Mouse (Mus musculus) spleen, embryonic (tissue): ENCODE measurements around the gene Chic2.

Experiments used
- CTCF ChIA-PET: fragments of 350-600 bp; sonication (Branson Sonifier 250); formaldehyde crosslinking; loops from one replicate; lab custom pipeline; 2022; lab: Charles Lee

The Chic2 gene

DNA sequence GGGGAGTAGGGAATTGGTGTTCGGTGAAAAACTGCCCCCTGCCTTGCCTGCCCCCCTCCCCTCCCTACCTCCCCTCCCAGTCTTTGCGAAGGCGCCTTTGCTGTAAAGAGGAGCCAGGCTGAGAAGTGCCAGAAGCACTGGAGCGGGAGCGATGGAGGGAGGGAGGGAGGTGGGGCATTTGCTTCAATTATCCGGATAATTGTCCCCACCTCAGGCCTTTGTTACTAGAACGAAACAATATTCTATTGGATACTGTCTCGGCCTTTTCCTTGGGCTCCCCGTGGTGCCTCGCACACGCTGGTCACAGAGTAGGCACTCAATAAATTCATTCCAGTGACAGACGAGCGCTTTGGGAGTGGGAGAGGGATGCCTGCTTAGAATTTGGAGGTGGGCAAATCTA is 25.6 kb upstream of the Chic2 start:
- CTCF ChIA-PET: interaction anchor here (0.6 kb wide), 1 partner anchor 86 kb away, joined by 3 read pairs; no protein-coding TSS in a partner anchor

GRCm38 (mm10) chr5:75067125-75067756 is 22.7 kb upstream of the Chic2 start:
- CTCF ChIA-PET: interaction anchor here (0.6 kb wide), 1 partner anchor 8 kb away, joined by 4 read pairs; no protein-coding TSS in a partner anchor

DNA sequence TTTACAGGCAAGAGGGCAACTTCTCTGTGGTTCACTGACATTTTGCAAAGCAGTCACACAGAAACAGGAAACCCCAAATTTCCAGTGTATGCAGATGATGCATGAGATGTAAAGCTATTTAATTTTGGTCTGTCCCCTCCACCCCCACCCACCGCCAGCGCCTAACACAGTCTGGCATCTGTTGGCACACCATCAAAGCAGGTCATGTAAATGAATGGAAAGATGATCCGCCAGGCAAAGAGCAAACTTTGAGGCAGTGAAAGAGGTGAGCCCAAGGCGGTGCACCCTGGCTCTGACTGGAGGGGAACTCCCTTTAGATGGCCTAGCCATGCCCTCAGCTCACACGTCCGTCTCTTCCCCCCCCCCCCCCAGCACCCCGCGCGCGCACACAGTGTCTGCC is 22.1 kb upstream of the Chic2 start:
- CTCF ChIA-PET: interaction anchor here (0.6 to 0.9 kb wide), 5 partner anchors 8 to 62 kb away, joined by 3 to 10 read pairs (median 5); no protein-coding TSS in a partner anchor

DNA sequence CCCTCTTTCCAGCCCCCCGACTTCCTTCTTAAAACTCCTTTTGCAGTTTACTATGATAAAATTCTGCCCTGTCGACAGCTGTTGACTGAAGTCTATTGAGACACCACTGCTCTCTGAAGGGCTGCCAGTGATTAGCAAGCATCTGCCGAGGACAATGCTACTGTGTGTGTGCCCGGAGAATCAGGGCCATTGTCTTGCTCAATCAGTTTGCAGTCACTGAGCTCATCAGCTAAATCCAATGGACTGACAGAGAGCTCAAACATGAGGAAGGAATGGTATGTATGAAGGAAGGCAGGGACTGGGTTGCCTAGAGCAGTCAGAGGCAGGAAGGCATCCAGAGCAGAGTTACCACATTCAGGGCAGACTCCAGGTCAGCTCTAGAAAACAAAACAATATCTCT is 18.6 kb upstream of the Chic2 start:
- CTCF ChIA-PET: no interaction called here

DNA sequence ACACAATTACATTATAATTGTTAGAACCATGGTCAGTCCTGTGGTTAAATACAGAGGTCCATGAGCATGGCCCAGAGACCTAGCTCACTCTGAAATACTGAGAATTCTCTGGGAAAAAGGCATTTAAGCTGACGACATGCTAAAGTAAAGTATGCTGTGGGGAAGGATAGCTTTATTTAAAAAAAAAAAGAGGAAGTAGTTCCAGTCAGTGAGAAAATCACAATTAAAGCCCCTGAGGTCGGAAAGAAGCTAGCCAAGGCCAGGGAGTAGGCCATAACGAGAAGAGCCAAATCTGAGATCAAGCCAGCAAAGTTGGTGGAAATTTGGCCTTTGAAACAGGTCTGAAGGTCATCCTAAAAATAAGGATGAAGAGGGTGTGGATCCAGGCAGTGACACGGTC is 6.5 kb upstream of the Chic2 start:
- CTCF ChIA-PET: no interaction called here

- CTCF ChIA-PET: no interaction called here
Observed at GRCm38 (mm10) chr5:75046681-75047321, 2.2 kb upstream of the Chic2 start.

- CTCF ChIA-PET: no interaction called here
Observed at GRCm38 (mm10) chr5:75045371-75045770, 797 bp upstream of the Chic2 start.

DNA sequence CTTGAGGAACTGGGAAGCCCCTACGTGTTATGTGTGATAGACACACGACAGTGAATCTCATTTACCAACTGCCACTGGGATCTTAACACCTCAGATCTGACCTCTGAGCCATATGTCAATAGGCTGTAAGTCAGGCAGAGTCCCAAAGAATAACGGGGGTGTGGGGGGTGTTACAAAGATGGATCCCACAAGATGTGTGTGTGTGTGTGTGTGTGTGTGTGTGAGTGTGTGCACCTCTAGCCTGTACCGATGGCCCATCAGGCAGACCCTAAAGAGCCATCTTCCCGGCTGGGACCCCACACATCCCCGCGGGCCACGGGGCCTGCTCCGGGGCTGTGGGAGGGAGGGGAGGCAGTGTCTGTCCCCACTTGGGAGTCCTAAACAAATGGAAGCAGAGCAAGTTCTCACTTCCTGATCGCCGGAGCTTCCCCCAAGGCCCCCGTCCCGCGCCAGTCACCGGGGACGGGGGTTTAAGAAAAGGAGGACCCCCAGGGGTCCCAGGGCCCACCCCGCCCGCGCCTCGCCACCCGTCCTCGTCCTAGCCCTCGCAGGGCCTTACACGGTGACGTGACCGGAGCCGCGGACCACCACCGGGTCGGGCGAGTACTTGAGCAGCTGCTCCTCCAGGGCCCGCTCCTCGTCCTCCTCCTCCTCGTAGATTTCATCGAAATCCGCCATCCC is 813 bp downstream of the Chic2 start:
- CTCF ChIA-PET: no interaction called here

DNA sequence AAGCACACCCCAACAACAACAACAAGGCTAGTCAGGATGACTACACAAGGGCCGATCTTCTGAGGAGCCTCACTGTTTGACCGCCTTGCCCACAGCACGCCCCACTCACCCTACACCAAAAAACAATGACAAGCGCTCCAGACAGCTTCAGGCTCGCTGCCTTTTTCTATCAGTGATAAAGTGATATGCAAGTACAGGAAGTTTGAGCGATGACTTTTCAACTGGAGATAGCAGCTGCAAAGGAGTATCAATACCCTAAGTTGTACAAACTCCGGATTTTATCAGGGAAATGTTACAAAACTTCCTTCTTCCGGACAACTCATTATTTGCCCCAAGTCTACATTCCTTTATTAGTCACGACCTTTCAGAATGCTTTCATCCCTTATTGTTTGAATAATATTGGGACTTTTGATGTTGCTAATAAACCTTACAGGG is 1.5 kb downstream of the Chic2 start:
- CTCF ChIA-PET: no interaction called here

DNA sequence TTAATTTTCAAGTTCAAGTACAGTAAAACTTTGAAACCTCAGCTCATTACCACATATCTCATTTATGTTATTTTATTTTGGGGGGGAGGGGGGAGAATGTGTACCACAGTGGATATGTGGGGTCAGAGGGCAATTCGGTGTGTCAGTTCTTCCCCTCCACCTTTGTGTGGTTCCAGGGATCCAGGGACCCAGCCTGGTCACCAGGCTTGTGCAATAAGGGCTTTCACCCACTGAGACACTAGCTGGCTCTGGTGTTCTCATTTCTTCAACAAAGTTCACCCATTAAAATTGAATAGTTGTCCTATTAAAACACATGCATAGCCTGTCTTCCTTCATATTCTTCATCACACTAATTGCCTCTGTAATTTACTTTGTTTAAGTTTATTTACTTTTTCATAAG is 5.3 kb downstream of the Chic2 start:
- CTCF ChIA-PET: interaction anchor here (0.6 kb wide), 1 partner anchor 36 kb away, joined by 3 read pairs; no protein-coding TSS in a partner anchor

DNA sequence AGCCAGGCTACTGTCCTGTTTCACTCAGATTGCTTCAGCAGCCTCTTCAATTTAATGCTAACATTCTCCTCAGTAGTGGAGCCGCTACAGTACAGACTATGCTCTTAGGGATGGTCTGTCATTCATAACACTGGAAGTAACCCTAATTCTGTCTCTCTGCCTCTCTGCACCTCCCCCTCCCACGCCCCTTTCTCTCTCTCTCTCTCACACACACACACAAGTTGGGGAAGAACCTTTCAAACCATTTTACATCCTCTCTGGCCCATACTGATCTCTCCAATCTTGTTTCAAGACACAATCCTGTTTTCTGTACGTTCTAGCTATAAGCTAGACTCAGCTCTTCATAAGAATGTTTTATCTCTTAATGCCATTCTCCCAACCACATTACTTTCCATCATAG is 9.1 kb downstream of the Chic2 start:
- CTCF ChIA-PET: interaction anchor here (1.1 kb wide), 1 partner anchor 13 kb away, joined by 3 read pairs; no protein-coding TSS in a partner anchor

DNA sequence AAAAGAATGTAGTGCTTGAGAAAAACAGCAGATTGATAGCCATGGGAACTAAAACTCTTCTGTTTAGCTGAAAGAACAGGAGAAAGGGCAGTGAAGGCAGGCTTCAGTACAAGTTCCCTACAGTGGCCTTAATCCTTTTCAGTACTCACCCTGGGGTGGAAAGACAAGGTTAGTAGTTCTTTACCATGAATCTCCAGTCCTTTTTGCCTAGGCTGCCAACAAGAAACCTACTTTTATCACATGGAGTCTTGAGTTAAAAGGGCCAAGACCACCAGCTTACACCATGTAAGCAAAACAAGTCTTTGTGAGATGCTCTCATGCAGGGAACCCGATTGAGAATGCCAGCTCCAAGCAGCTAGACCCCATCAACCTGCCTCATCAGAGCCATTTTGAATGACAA is 29.8 kb downstream of the Chic2 start:
- CTCF ChIA-PET: no interaction called here

GRCm38 (mm10) chr5:75012771-75013421 is 31.7 kb downstream of the Chic2 start:
- CTCF ChIA-PET: no interaction called here

DNA sequence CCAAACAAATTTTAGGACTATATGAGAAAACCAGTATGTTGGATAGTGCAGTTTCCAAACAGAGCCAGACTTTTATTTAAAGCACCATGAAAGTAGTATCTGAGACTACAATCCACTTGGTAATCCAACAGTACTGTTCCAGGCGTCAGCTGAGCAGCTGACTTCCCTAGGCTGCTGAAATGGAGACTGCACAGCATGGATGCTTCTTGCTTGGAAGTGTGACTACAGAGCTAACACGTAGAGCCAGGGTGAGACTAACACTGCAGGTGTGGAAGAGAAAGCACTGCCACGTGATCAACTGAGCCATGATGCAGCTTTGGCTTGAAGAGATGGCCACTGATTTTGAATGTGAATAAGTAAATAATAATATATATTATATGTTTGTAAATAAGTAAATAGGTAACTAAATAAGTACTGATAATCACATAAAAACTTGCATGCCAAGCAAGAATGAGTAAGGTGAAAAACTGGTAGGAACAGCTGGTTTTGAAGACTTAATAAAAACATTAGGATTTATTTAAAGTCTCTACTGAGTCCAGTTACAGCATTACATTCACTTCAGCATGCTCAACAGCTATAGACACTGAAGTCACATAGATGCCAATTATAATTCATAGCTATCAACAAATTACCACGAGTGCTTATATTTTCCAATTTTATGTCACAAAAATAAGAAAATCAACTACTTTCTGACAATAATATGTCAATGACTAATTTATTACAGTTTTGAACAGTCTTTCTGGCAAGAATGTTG is 32.4 kb downstream of the Chic2 start:
- CTCF ChIA-PET: no interaction called here

DNA sequence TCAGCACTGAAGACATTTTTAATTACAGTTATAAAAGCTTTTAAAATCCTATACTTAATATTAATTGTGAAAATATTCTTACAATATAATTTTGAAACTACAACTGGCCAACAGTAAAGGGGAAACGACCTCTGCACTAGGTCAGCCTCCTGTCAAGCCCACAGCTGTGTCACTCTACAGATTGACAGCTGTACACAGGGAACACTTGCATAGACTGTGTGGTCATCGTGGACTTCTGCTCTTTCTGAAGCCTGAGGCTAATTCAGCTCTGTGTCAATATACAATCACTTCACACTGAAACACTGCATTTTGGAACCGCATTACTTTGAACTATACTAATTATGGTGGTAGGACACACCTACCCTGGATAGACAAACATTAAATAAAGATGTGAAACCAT is 39.8 kb downstream of the Chic2 start:
- CTCF ChIA-PET: interaction anchor here (0.5 to 0.8 kb wide), 3 partner anchors 57 to 71 kb away, joined by 3 to 10 read pairs (median 4); partner anchors contain the start of gene Gsx2

GRCm38 (mm10) chr5:75002109-75002508 is 42.5 kb downstream of the Chic2 start:
- CTCF ChIA-PET: no interaction called here

DNA sequence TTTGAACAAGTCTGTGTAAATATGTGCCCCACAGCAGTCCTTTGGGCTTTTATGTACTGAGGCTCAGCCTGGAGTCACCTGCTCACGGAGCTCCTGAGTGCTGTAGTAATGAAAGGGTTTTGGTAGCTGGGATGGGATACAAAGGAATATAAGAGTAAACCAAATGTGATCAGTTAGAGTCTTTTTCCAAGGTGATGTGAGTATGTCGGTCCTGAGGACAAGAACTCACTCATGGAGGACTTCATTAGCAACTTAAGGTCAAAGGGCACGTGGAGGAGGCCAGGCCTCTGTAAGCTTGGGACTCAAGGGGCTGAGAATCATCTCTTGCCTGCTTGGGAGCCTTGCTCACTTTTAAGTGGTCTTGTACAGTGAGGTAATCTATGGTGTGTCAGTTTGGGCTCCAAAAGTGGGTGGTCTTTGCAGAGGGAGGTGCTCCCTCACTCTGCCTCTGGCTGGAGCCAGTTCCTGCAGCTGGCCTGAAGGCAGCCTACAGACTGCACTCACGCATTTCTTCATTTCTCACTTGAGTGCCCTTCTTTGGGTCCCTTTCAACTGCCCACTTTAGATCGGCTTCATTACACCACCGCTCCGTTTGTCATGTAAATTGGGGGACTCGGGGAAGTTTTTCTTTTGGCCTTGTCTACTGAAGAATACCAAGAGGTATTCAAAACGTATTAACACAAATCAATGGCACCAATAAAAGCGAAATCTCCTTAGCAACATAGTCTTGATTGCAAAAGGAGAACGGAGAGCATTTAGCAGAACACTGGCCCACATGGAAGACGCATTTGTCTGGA is 45.7 kb downstream of the Chic2 start:
- CTCF ChIA-PET: no interaction called here

- CTCF ChIA-PET: interaction anchor here (0.6 kb wide), 1 partner anchor 9 kb away, joined by 4 read pairs; no protein-coding TSS in a partner anchor
Observed at GRCm38 (mm10) chr5:74994947-74995346, 49.6 kb downstream of the Chic2 start.

DNA sequence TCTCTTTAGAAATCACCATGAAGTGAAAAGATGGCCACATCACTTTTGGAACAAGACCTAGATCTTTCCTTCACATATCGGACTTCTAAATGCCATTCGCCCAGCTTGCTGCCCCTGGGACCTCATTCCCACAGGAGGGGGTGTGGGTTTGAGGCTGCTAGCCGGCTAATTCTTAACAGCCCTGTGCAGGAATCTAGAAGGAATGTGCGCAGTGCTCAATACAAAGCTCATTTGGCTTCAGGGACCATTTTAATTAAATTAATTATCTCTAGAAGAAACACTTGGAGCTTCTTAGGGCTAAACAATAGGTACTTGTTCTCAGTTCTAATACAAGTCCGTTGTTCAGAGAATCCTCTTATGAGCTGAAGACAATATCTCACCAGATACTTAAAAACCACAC is 60.5 kb downstream of the Chic2 start:
- CTCF ChIA-PET: interaction anchor here (0.7 kb wide), 2 partner anchors 27 to 86 kb away, joined by 3 read pairs; no protein-coding TSS in a partner anchor

DNA sequence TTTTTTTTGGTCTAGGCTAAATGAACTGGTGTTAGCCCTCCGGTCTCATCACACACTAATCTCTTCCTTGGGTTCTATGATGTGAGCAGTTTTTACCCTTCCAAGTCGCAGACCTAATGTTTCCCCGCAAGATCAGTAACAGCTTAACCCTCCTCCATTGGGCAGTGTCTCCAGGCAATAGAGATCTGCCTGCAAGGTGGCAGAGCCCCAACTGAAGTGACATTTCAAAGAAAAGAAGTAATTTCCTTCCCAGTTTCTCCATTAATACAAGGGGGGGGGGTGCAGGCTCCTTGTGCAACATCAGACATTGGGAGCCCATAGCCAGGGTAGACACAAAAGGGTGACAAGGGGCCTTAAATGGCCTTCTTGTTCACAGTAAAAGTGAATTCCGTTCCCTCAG is 64.0 kb downstream of the Chic2 start:
- CTCF ChIA-PET: no interaction called here
